ENCODE assay signal across 23 mouse cellular contexts in genomic region chr6:100462757-100463156, GRCm38 (mm10).
"Had no signal": no experiment of that assay in that cellular context is flagged by ENCODE, and none has a peak within 500 bp of the region (broad histone marks: within the 10 kb centered on the region; RNA-seq: fewer than 3 reads in every experiment).

No protein-coding gene starts in this region.

- ATAC-seq: hindbrain, postnatal 0 days; intestine, embryonic 16.5 days had no signal

- H3K36me3 ChIP-seq: heart, embryonic 13.5 days; heart, embryonic 15.5 days; hindbrain, embryonic 13.5 days; hindbrain, embryonic 15.5 days; limb, embryonic 10.5 days; limb, embryonic 12.5 days; liver, embryonic 13.5 days had no signal

- H3K4me3 ChIP-seq: heart, adult 2 months; heart, embryonic 13.5 days; heart, embryonic 15.5 days; hindbrain, embryonic 13.5 days; hindbrain, embryonic 15.5 days; layer of hippocampus, adult 2 months; left cerebral cortex, adult 2 months; limb, embryonic 10.5 days; limb, embryonic 12.5 days; liver, embryonic 13.5 days had no signal

- H3K27me3 ChIP-seq: heart, embryonic 15.5 days; hindbrain, embryonic 15.5 days; liver, embryonic 13.5 days had no signal

- H3K9me3 ChIP-seq: hindbrain, embryonic 15.5 days had no signal

- DNase-seq: gastrocnemius, postnatal 14 days; gastrocnemius, postnatal 36 days; heart, adult 11 months; heart, adult 2 months; heart, postnatal 14 days; heart, postnatal 36 days; kidney, adult 18-20 months; kidney, adult 8-10 months; kidney, postnatal 10 days; kidney, postnatal 25 days; kidney, postnatal 4 days; liver; liver, embryonic 13.5 days had no signal

- H3K4me1 ChIP-seq: heart, embryonic 13.5 days; heart, embryonic 15.5 days; hindbrain, embryonic 13.5 days; hindbrain, embryonic 15.5 days; limb, embryonic 10.5 days; limb, embryonic 12.5 days; liver, embryonic 13.5 days had no signal
